Mouse (Mus musculus) c-Kit-positive CD71-negative TER-119-negative erythroid progenitor cells, embryonic 14.5 days (primary cell): ENCODE results near the gene Zwilch.

Experiments used
- DNase-seq: peaks from one replicate; pipeline ENCODE4 v3.0.0-alpha.2; 2013; ENCODE audit warnings: low read depth

The Zwilch gene

GRCm38 (mm10) chr9:64105301-64105700 lies 67.6 kb downstream of the Zwilch start:
- peak; percentile 64 for DNase-seq

- DNase-seq = peak; percentile 69
These were observed 72.5 kb downstream of the Zwilch start for GRCm38 (mm10) chr9:64100442-64100841.

DNA sequence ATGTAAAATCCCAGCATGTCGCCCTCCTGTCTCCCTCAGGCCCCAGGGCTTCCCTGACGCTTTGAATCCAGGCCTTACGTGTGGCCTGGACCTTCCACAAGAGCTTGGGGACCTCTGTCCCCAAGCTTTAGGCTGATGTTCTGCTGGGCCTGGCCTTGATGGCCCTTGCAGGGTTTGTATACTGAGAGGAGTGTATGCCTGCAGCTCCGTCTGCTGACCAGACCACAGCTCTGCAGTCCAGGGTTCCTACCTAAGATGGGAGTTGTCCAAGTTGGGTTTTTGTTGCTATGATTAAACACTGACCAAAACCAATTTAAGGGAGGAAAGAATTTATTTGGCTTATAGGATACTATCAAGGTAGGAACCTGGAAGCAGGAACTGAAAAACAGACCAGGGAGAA lies 74.6 kb downstream of the Zwilch start:
- no peak for DNase-seq

- no peak for DNase-seq
These were observed 78.8 kb downstream of the Zwilch start for GRCm38 (mm10) chr9:64094083-64094482.

DNA sequence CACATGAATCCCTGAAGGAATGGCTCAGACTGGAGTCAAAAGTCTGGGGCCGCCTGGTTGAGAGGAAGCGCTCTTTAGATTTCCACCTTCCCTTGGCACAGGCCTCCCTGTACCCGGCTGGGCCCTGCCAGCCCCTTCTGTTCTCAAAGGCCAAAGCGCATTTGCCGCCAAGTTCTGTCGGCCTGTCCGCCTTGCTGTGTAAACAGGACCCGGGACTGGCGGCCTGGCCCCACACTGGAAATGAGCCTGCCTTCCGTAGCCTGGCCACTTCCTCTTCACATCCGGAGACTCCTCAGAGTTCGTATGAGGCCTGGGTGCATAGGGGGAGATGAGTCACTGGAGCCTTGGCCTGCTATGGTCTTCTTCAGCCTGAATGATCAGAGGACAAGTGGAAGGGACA lies 83.9 kb downstream of the Zwilch start:
- DNase-seq = peak; percentile 58

GRCm38 (mm10) chr9:64088346-64088745 lies 84.6 kb downstream of the Zwilch start:
- no peak for DNase-seq

GRCm38 (mm10) chr9:64087461-64088235 lies 85.3 kb downstream of the Zwilch start:
- peak; percentile 62 for DNase-seq
